Mouse (Mus musculus): Measurements from ENCODE around the gene Gm9844. TPM values are rescaled to one million over a fixed set of nuclear protein-coding genes. Genes with fewer than 3 reads are reported as not detected.

Gm9844 gene
- 1.5 TPM for polyA plus RNA-seq (2014; fragmentation: Illumina TruSeq; extraction: RNeasy Lipid Tissue Mini Kit (QIAGEN cat#74804); ENCODE audit: low read depth, low replicate concordance)

DNA sequence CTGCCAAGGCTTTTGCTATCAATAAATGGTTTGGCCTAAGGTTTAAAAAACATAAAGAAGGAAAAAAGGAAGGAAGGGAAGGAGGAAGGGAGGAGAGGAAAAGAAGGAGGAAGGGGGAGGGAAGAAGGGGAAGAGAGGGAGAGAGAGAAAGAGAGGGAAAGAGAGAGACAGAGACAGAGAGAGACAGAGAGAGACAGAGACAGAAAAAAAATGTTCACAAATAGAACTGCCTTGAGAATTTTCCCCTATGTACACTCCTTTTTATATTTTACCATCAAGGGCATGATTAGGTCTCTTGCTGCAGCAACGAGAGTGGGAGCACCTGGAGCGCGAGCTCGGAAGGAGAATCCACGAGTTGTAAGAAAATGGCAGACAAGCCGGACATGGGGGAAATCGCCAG lies at the start of gene Gm9844:
Gene Gm9844 (plus strand): TSS at position 301 of the 400 bp plus-strand sequence.

DNA sequence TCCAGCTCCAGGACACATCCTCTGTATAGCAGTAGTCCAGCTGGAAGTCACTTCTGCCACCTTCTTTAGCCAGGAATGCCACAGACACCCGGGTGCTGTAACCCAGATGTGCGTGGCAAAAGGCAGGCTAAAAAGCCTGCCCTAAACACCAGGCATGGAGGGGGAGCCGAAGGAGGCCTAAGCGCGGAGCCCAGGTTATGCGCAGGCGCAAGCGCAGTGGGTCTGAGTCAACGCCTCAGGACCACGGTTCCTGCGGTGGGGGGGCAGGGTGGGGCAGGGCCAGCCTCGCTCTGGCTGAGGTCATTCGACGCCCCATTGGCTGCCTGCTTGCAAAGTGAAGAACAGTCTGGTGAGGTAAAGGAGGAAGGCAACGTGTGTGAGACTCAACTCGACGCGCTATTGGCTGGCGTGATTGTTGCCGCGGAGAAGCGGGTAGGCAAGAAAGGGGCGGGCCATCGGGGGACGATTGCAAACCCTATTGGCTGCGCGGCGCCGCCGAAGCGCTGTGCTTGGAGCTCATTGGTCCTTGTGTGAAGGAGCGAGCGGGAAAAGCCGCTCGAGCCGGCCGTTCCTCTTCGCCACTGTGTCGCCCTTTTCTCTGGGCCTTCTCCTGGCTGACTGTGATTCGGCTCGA lies 7.6 kb downstream of the Gm9844 start, which contains the start of the genes Lypd4 and Dmrtc2:
Gene Lypd4 (minus strand): TSS at position 410 of the 634 bp plus-strand sequence.
Gene Dmrtc2 (plus strand): TSS at position 526 of the 634 bp plus-strand sequence.

DNA sequence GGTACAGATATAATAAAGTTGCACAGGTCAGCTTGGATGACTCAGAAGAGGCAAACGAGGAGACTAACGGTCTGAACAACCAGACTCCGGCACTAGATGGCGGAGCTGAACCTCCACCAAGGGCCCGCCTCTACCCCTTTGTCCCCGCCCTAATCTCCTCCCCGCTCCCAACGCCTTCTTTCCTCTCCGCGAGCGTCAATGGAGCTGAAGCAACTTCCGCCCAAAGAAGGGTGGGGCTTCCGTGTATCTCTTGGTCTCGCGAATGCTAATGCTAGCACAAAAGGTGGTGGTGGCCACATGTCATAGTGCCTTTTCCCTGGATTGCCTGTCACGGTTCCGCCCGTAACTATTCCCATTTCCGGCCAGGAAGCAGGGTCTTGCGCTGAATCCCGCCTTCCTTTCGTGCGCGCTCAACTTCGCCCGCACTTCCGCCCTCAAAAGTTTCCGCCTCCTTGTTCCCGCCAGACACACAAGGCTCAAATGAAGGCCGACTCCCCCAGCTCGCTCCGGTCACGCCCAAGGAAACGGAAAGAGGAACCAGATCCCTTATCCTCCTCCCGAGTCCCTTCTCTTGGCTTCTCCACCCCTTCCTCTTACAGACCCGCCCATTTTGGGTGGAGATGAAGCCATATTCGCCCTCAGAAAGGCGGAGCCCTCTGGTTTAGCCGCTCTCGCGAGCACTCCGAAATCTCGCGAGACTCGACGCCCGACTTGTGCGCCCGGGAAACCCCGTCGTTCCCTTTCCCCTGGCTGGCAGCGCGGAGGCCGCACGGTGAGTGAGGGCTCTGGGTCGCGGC lies 22.1 kb downstream of the Gm9844 start, which contains the start of gene Rps19:
Gene Rps19 (plus strand): TSS at position 476 of the 797 bp plus-strand sequence.

DNA sequence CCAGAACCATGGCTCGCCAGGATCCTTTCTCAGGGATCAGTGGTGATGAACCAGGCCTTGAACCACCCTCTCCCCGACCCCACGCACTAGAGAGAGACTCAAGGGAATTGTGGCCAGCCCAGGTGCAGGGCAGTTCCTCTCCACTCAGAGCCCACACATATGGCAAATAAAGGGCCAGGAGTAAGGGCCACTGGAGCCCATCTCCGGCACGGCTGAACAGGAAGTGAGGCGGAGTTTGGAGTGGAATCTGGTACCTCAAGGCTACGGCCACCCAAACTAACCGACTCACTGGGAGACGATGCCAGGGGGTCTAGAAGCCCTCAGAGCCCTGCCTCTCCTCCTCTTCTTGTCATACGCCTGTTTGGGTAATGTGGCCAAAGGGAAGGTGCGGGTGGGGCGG lies 35.2 kb downstream of the Gm9844 start, which contains the start of gene Cd79a:
Gene Cd79a (plus strand): TSS at position 158 of the 400 bp plus-strand sequence.

DNA sequence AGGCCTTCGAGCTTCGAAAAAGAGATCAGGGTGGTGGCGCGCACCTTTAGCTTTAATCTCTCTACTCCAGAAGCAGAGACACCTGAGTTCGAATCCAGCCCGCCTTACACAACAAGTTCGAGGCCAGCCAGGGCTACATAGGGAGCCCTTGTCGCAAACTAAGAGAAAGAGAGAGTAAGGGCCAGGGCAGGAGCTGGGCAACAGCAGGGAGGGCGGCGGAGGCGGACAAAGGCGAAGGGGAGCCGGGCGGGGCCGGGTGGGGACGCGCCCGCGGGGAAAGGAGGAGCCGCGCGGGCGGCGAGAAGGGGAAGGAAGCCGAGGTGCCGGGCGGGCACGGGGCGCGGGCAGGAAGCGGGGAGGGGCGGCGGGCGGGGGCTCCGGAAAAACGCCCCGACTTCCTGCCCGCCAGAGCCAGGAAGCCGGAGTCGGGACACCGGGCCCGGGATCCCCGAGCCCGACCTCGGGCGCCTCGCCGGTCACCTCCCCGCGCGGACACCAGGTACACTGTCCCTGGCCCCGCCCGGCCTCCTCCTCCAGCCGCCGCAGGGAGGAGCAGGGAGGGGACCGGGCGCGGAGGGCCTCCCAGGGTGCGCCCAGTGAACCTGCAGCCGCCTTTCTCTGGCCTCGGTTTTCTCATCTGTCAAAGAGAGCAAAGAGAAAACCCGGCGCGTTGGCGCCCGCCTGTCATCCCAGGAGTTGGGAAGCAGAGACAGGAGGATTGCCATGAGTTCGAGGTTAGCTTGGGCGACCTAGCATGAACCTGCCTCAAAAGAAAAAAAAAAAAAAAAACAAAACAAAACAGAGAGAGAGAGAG lies 40.8 kb downstream of the Gm9844 start, which contains the start of gene Arhgef1:
Gene Arhgef1 (plus strand): TSS at position 283 of the 814 bp plus-strand sequence.

Other genes starting within 250 kb of the Gm9844 start
- gene Lypd3, start 225.7 kb upstream of the Gm9844 start, polyA plus RNA-seq (2014; fragmentation: Illumina TruSeq; extraction: RNeasy Lipid Tissue Mini Kit (QIAGEN cat#74804); ENCODE audit: low read depth, low replicate concordance), result not detected
- not detected for gene Tex101, start 185.5 kb upstream of the Gm9844 start, polyA plus RNA-seq (2014; fragmentation: Illumina TruSeq; extraction: RNeasy Lipid Tissue Mini Kit (QIAGEN cat#74804); ENCODE audit: low read depth, low replicate concordance)
- not detected for gene BC049730, start 153.0 kb upstream of the Gm9844 start, polyA plus RNA-seq (2014; fragmentation: Illumina TruSeq; extraction: RNeasy Lipid Tissue Mini Kit (QIAGEN cat#74804); ENCODE audit: low read depth, low replicate concordance)
- gene Gm4763, start 135.3 kb upstream of the Gm9844 start, polyA plus RNA-seq (2014; fragmentation: Illumina TruSeq; extraction: RNeasy Lipid Tissue Mini Kit (QIAGEN cat#74804); ENCODE audit: low read depth, low replicate concordance), result not detected
- gene Cd177, start 101.9 kb upstream of the Gm9844 start, polyA plus RNA-seq (2014; fragmentation: Illumina TruSeq; extraction: RNeasy Lipid Tissue Mini Kit (QIAGEN cat#74804); ENCODE audit: low read depth, low replicate concordance), result not detected
- gene Ceacam10, start 85.0 kb upstream of the Gm9844 start, polyA plus RNA-seq (2014; fragmentation: Illumina TruSeq; extraction: RNeasy Lipid Tissue Mini Kit (QIAGEN cat#74804); ENCODE audit: low read depth, low replicate concordance), result not detected
- gene Lypd4, start 7.7 kb downstream of the Gm9844 start, polyA plus RNA-seq (2014; fragmentation: Illumina TruSeq; extraction: RNeasy Lipid Tissue Mini Kit (QIAGEN cat#74804); ENCODE audit: low read depth, low replicate concordance), result not detected
- gene Dmrtc2, start 7.8 kb downstream of the Gm9844 start, polyA plus RNA-seq (2014; fragmentation: Illumina TruSeq; extraction: RNeasy Lipid Tissue Mini Kit (QIAGEN cat#74804); ENCODE audit: low read depth, low replicate concordance), result not detected
- 531 TPM for gene Rps19, start 22.2 kb downstream of the Gm9844 start, polyA plus RNA-seq (2014; fragmentation: Illumina TruSeq; extraction: RNeasy Lipid Tissue Mini Kit (QIAGEN cat#74804); ENCODE audit: low read depth, low replicate concordance)
- gene Cd79a, start 35.2 kb downstream of the Gm9844 start, polyA plus RNA-seq (2014; fragmentation: Illumina TruSeq; extraction: RNeasy Lipid Tissue Mini Kit (QIAGEN cat#74804); ENCODE audit: low read depth, low replicate concordance), result 0.84 TPM
- gene Arhgef1, start 40.7 kb downstream of the Gm9844 start, polyA plus RNA-seq (2014; fragmentation: Illumina TruSeq; extraction: RNeasy Lipid Tissue Mini Kit (QIAGEN cat#74804); ENCODE audit: low read depth, low replicate concordance), result 60.8 TPM
- not detected for gene Gm4881, start 82.3 kb downstream of the Gm9844 start, polyA plus RNA-seq (2014; fragmentation: Illumina TruSeq; extraction: RNeasy Lipid Tissue Mini Kit (QIAGEN cat#74804); ENCODE audit: low read depth, low replicate concordance)
- gene Rabac1, start 110.5 kb downstream of the Gm9844 start, polyA plus RNA-seq (2014; fragmentation: Illumina TruSeq; extraction: RNeasy Lipid Tissue Mini Kit (QIAGEN cat#74804); ENCODE audit: low read depth, low replicate concordance), result 283 TPM
- 0.39 TPM for gene Atp1a3, start 143.7 kb downstream of the Gm9844 start, polyA plus RNA-seq (2014; fragmentation: Illumina TruSeq; extraction: RNeasy Lipid Tissue Mini Kit (QIAGEN cat#74804); ENCODE audit: low read depth, low replicate concordance)
- 5.2 TPM for gene Grik5, start 210.1 kb downstream of the Gm9844 start, polyA plus RNA-seq (2014; fragmentation: Illumina TruSeq; extraction: RNeasy Lipid Tissue Mini Kit (QIAGEN cat#74804); ENCODE audit: low read depth, low replicate concordance)
- gene Zfp574, start 210.4 kb downstream of the Gm9844 start, polyA plus RNA-seq (2014; fragmentation: Illumina TruSeq; extraction: RNeasy Lipid Tissue Mini Kit (QIAGEN cat#74804); ENCODE audit: low read depth, low replicate concordance), result 6.4 TPM